Mouse (Mus musculus) lung, adult 18-20 months (tissue): Measurements from ENCODE around the gene Cplx2.

Source experiments
- DNase-seq, 2 experiments: peaks; one replicate each; pipeline ENCODE4 v3.0.0; 2022; ENCODE audit warnings: mixed read lengths in 2 of 2

The Cplx2 gene

GRCm38 (mm10) chr13:54371387-54372330 is 510 bp downstream of the Cplx2 start:
- peak; percentile 40 to 63 for DNase-seq

DNA sequence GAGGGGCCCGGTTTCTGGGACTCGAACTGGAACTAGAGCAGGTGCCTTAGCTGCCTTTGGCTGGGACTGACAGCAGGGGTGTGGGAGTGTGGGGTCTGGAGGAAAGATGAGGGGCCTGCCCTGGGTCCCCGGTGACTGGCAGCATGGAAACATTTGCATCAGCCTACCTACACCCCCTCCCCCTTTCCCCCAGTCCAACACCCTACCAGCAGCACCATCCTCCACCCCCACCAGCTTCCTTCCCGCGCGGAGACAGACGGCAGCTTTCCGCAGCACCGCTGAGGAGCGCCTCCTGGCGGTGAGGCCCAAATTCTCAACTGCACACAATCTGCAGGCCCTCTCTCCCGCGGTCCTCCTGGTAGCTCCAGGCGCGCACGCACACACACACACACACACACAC is 1.5 kb downstream of the Cplx2 start:
- DNase-seq, result peak; percentile 18 to 26

DNA sequence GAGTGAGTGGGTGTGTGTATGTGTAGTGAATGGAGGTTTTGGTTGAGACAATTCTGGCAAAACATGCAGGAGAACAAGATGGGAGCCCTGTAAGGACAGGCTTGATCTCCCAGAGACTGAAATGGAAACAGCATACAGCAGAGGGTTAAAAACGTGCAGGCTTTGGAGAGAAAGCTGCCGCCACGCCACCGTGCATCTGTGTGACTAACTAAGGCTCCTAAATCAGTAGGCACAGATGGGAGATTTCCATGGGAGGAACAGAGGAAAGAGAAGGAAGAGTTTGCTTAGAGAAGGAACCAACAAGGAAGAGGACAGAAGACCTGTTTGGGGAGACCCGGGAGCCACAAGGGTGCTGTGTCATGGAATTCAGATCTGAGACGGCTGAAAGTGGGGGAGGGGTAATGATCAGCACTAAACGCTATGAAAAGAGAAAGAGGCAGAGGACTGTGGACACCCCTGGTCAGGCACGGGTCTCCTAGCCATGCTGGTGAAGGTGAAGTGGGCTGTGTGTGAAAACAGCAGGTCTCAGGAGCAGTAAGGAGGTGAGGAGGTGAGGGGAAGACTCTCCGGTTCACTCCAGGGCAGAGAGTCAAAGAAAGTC is 3.1 kb downstream of the Cplx2 start:
- no peak for DNase-seq

GRCm38 (mm10) chr13:54375497-54376495 is 4.6 kb downstream of the Cplx2 start:
- no peak for DNase-seq

DNA sequence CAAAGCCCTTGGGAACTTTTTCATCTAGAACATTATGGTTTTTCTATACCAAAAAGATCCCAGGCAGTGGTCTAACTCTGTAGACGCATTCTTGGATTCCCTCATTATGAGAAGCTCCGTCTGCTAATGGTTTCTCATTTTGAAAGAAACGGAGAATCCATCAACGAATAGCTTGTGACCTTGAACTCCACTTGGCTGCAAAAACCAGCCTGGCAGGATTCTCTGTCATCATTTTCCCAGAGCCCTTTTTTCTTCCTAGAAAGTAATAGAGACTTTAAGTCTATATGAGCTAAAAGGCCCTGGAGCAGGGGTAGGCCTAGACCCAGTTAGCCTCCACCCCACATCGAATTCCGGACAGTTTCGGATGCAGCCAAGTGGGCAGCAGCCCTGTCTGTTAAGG is 5.6 kb downstream of the Cplx2 start:
- DNase-seq, result no peak

GRCm38 (mm10) chr13:54378051-54378450 is 6.9 kb downstream of the Cplx2 start:
- DNase-seq, result no peak

GRCm38 (mm10) chr13:54380421-54380820 is 9.3 kb downstream of the Cplx2 start:
- DNase-seq, result no peak

- no peak for DNase-seq
These were observed 10.2 kb downstream of the Cplx2 start for GRCm38 (mm10) chr13:54381396-54381795.

DNA sequence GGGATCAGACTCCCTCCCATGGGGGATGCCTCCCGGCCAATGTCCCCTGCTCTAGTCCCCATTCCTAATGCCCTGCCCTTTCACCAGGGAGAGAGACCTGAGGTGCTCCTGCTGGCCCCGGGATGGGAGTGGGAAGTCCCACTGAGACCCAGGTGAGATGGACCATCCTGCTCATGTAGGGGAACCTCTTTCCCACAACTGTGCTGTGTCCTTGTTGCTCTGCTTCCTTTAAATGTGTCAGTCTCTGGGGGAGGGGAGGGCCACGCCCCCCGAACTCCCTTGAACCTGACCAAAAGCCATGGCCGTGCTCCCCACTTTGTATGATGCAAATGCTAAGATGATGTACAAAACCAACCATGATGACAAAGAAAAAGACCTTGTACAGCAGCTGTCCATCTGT is 12.4 kb downstream of the Cplx2 start:
- no peak for DNase-seq

GRCm38 (mm10) chr13:54384518-54384917 is 13.4 kb downstream of the Cplx2 start:
- no peak for DNase-seq

DNA sequence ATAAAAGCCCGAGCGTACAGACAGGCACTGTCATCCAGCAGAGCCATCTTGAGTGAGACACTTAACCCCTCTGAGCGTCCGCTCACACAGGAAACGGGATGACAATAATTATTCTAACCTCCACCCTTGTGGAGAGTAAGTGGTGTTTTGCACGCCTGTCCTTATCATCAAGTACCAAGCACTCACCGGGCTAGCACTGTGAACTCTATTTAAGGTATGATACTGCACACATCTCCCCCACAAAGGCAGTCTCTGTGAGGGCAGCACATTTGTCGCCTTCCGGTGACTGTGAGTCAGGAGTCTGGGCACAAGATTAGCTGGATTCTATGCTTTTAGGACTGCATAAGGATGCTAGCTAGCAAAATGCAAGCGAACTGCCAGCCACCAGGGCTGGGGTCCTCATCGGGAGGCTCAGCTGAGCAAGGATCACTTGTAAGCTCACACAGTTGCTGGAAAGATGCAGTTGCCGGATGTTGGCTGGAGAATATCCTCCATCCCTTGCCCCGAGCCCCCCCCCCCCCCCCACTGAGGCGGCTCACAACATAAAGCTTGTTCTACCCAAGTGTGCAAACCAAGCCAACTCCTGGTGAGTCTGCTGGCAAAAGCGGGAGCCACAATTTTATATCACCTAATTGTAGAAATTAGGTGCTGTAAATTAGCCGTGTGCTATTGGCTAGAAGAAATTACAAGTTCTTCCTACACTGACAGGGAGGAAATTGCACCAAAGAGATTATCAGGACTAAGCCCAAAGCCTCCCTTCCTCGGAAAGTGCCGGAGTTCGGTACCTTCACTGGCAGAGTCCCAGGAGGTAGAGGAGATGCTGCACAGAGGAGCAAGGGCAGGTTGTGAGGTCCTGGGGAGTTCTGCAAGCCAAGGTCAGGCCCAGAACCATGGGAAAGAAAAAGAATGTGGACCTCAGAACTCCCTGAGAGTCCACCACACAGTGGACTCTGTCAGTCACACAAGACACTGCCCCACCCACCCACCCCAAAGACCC is 14.2 kb downstream of the Cplx2 start:
- DNase-seq, result no peak

- no peak for DNase-seq
These were observed 18.9 kb downstream of the Cplx2 start for GRCm38 (mm10) chr13:54389971-54390564.

- no peak for DNase-seq
These were observed 19.4 kb downstream of the Cplx2 start for GRCm38 (mm10) chr13:54390565-54391013.

- DNase-seq, result no peak
These were observed 20.2 kb downstream of the Cplx2 start for GRCm38 (mm10) chr13:54391313-54391712.

DNA sequence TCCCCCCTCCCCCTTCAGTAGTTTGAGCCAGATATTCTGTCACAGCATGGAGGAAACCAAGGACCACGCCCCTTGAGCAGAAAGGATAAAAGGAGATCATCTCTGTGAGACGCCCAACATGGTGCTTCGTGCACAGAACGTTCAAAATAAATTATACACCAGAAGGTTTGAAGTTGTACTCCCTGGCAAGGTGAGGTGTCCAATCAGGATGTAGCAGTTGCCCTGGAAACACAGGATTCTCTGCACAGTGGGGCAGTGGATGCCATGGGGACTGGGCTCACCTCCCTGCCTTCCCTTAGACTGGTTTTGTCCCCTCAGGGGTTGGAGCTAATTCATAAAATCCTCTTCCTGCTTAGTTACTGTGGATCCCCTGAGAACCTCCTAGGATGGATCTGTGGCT is 25.9 kb downstream of the Cplx2 start:
- DNase-seq, result no peak

GRCm38 (mm10) chr13:54400565-54401179 is 29.5 kb downstream of the Cplx2 start:
- DNase-seq, result no peak

DNA sequence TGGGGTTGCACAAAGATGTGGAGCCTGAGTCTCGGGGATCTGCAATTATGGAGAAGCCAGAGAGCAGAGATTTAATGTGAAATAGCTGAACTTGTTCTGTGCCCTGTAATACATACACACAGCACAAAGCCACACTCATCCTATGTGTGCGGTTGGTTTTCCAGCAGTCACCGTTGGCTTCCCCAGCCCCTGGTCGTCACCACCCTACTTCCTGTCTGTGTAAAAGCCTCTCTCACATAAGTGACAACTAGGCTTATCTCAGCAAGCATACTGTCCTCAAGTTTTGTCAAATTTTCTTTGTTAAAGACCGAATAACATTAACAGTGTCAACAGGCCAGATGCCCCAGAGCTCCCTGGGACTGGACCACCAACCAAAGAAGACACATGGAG is 30.0 kb downstream of the Cplx2 start:
- DNase-seq, result no peak

GRCm38 (mm10) chr13:54402346-54402745 is 31.2 kb downstream of the Cplx2 start:
- DNase-seq, result no peak

DNA sequence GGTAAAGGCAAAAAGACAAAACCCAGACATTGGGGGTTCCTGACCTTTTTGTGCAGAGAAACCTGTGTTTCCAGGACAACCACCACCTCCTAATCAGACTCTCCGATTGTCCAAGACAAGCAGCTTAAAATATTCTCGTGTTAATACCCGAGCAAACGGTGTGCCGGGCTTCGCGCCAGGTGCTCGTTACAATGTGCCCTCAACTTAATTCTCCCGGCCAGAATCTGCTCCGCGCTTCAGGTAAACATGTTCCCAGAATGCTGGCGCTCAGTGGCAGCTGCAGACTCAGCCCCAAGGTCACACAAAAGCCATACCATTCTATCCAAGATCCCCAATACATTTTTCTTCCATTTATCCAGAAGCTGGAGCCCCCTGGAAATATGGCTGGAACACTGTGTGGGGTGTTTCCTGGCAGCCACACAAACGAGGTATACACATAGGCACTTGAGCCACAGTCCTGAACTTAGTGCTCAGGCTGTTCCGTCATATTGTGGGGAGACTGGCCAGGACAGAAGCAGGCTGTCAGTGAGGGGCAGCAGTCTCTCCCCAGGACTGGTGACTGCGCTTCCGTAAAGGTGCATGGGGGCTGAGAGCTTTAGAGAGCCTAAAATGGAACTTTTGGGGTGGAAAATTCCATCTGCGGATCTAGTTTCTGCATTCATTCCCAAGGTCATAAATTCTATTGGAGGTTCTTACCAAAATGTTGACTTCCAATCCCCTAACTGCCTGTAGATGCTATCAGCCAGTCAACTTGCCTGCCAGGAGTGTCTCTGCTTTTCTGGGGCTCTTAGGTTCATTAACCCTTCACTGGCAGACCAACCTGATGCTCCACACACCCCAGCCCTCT is 32.3 kb downstream of the Cplx2 start:
- peak in 1 of 2 experiments; percentile 12 for DNase-seq

- no peak for DNase-seq
These were observed 33.1 kb downstream of the Cplx2 start for GRCm38 (mm10) chr13:54404205-54404604.
